Mouse (Mus musculus): ENCODE measurements around the gene Ranbp17. TPM values are rescaled to one million over a fixed set of nuclear protein-coding genes. Genes with fewer than 3 reads are reported as not detected.

The Ranbp17 gene
- polyA plus RNA-seq (2016; fragmentation: Nextera tagmentation; extraction: Ambion mirVana), result 6.8 and 7.2 TPM in 2 replicates

DNA sequence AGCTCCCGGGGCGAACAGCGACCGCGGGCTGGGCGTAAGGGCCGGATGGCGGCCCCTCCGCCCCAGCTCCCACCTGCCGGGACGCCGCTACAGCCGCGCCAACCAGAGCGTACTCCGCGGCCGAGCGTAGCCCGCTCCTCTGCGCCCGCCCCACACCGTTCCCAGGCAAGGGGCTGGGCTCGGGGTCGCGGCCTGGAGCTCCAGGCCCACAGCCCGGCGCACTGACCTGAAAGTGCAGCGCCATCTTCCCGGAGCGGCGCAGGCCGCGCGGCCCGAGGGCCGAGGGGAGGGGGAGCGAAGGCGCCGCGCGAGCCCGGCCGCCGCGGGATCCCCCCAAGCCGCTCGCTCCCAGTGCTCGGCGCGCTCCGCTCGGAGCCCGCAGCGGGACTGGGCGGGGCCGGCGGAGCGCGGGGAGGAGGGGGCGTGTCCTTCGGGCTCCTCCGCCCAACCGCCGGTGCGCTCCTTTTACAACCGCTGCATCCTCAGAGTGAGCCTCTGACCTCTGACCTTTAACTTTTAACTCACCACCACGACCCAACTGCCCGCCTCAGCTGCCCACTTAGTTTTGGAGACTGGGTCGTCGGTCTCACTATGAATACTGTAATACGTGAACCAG lies at the start of gene Ranbp17:
Gene Ranbp17, minus strand, starts transcription at position 371 of the 616 bp plus-strand sequence.
- WGBS, result 1% methylated on average over 54 of the region's 72 CpGs
- H3K36me3 ChIP-seq, result no peaks in the 10 kb centered on the region
- H3K27ac ChIP-seq (ENCODE audit: poor library complexity, severe bottlenecking), result peak within 1 kb of the TSS; percentile 79
- 0 out of 2 replicates have a peak, but pooled peaks cover 2% of the 10 kb centered on the region for H3K4me1 ChIP-seq (replicated peaks)
- H3K4me3 ChIP-seq, result peak within 1 kb of the TSS; percentile 66
- no peaks in the 10 kb centered on the region; the same call in 1 of the 2 replicates for H3K9me3 ChIP-seq (replicated peaks)
- peak within 1 kb of the TSS; percentile 84 for H3K9ac ChIP-seq
- peak within 1 kb of the TSS; percentile 75 for H3K4me2 ChIP-seq
- no peaks in the 10 kb centered on the region for H3K27me3 ChIP-seq (replicated peaks)
- peak; percentile 87 for ATAC-seq (ENCODE audit: insufficient number of reproducible peaks, low FRiP score)

DNA sequence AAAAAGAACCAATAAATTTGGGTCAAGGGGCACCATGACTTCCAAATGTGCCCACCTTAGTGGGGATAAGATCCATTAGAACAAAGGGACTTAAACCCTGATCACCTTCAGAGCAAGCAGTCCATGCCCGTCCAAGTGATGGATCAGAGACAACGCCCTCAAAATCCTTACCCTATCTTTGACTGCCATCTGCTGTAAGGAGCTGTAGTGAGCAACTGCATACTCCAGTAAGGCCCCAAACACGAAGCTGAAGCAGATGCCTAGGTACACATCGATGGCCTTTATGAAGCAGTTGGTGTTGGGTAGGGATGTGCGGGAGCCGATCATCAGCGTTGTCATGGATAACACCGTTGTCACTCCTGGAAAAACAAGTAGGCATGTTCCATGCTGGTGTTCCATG lies 40.6 kb upstream of the Ranbp17 start:
- Histone ChIP-seq H3K4me3 (no peak overlapping the region), H3K27me3 (replicated peaks) (0 out of 2 replicates have a peak, but pooled peaks cover 2% of the 10 kb centered on the region), H3K4me2 (no peak overlapping the region), H3K9me3 (replicated peaks) (no peaks in the 10 kb centered on the region), H3K4me1 (replicated peaks) (peaks cover 4% of the 10 kb centered on the region), H3K27ac (ENCODE audit: poor library complexity, severe bottlenecking) (no peak overlapping the region), H3K9ac (no peak overlapping the region), H3K36me3 (no peaks in the 10 kb centered on the region)
- no peak for ATAC-seq (ENCODE audit: insufficient number of reproducible peaks, low FRiP score)
- WGBS, result 78% methylated on average over 8 of the region's 8 CpGs

DNA sequence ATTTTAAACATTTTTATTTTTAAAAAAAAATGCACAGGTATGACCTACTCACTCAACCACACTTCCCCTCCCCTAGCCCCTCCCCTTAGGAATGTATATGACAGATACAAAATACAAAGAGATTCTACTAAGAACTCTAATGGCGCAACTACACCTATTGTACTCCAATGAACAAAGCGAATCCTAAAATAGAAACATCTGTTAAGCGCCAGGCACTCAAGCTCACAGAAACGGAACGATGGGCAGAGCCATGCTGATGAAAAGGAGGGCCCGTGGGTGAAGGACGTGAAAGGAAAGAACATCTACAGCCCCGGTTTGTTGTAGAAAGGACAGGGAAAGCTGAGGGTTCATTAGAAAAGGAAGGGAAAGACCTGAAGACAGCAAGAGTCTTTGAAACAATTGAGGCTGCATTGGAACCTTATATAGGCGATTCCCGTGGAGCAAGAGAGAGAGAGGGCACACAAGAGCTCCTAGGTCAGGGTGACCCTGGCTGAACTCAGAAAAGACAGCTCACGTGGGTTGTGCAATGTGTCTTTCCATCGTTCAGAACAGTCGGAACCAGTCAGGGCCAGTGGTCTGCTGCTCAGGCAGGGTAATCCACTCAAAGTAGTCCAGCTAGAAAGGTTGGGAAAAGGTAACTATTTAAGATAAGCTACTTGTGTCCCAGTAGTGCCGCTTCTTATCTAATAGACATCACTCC lies 37.5 kb upstream of the Ranbp17 start:
- Histone ChIP-seq H3K36me3 (no peaks in the 10 kb centered on the region), H3K27ac (ENCODE audit: poor library complexity, severe bottlenecking) (no peak overlapping the region), H3K4me3 (no peak overlapping the region), H3K9ac (no peak overlapping the region), H3K4me2 (peak overlapping the region; percentile 46), H3K9me3 (replicated peaks) (no peaks in the 10 kb centered on the region), H3K27me3 (replicated peaks) (no peaks in the 10 kb centered on the region), H3K4me1 (replicated peaks) (peaks cover 4% of the 10 kb centered on the region)
- ATAC-seq (ENCODE audit: insufficient number of reproducible peaks, low FRiP score), result no peak
- 49% methylated on average over 14 of the region's 14 CpGs for WGBS

DNA sequence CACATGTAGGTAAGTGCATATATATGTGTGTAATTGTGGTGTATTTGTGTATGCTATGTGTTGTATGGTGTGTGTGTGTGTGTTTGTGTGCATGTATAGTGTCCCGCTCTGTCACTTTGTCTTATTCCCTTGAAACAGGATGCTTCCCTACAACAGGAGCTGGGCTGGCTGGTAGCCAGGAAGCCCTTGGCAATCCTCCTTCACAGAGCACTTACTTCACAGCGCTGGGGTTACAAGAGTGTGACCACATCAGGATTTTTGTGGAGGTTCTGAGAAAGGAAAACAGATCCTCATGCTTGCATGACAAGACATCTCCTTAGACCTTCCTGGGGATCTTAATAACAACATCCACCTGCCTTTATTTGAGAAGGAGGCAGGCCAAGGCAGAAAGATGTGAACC lies 33.8 kb upstream of the Ranbp17 start:
- no peak overlapping the region for H3K9ac ChIP-seq
- no peaks in the 10 kb centered on the region for H3K36me3 ChIP-seq
- no peak overlapping the region for H3K4me2 ChIP-seq
- no peak overlapping the region for H3K27ac ChIP-seq (ENCODE audit: poor library complexity, severe bottlenecking)
- H3K4me3 ChIP-seq, result no peak overlapping the region
- no peaks in the 10 kb centered on the region for H3K9me3 ChIP-seq (replicated peaks)
- H3K4me1 ChIP-seq (replicated peaks), result peaks cover 4% of the 10 kb centered on the region
- 64% methylated on average over 2 of the region's 2 CpGs for WGBS
- no peaks in the 10 kb centered on the region for H3K27me3 ChIP-seq (replicated peaks)
- ATAC-seq (ENCODE audit: insufficient number of reproducible peaks, low FRiP score), result no peak

DNA sequence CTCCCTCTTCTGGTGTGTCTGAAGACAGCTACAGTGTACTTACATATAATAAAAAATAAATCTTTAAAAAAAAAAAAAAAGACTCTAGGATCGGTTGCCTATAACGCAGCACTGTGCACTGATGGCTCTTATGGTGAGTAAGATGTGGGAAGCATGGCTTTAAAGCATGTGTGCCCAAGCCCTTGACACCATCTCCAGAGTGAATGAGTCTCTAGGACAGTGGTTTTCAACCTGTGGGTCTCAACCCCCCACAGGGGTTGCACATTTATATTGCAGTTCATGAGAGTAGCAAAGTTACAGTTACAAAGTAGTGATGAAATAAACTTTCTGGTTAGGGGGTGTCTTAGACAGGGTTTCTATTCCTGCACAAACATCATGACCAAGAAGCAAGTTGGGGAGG lies 31.4 kb upstream of the Ranbp17 start:
- no peak overlapping the region for H3K4me2 ChIP-seq
- no peak overlapping the region for H3K27ac ChIP-seq (ENCODE audit: poor library complexity, severe bottlenecking)
- ATAC-seq (ENCODE audit: insufficient number of reproducible peaks, low FRiP score), result no peak
- no peaks in the 10 kb centered on the region for H3K9me3 ChIP-seq (replicated peaks)
- no peaks in the 10 kb centered on the region for H3K27me3 ChIP-seq (replicated peaks)
- H3K4me3 ChIP-seq, result no peak overlapping the region
- no peaks in the 10 kb centered on the region for H3K4me1 ChIP-seq (replicated peaks)
- no peak overlapping the region for H3K9ac ChIP-seq
- no peaks in the 10 kb centered on the region for H3K36me3 ChIP-seq
- 83% methylated on average over 2 of the region's 2 CpGs for WGBS

DNA sequence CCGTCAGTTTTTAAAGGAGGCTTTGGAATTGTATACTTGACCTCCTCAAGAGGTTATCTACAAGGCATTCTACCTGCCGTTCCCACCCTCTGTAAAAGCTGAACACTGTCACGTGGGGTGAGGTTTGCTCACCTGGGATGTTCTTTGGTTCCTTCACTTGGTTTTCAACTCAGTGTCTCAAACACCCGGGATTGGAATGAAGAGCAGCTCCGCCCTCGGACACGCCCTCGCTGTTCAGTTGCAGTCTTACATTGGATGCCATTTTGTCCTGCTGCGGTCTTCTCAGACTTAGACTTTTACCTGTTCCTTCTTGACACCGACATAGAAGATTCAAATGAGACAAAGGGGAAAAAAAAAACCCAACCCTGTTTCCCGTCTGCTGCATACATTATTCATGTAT lies 30.6 kb upstream of the Ranbp17 start:
- H3K4me3 ChIP-seq, result no peak overlapping the region

DNA sequence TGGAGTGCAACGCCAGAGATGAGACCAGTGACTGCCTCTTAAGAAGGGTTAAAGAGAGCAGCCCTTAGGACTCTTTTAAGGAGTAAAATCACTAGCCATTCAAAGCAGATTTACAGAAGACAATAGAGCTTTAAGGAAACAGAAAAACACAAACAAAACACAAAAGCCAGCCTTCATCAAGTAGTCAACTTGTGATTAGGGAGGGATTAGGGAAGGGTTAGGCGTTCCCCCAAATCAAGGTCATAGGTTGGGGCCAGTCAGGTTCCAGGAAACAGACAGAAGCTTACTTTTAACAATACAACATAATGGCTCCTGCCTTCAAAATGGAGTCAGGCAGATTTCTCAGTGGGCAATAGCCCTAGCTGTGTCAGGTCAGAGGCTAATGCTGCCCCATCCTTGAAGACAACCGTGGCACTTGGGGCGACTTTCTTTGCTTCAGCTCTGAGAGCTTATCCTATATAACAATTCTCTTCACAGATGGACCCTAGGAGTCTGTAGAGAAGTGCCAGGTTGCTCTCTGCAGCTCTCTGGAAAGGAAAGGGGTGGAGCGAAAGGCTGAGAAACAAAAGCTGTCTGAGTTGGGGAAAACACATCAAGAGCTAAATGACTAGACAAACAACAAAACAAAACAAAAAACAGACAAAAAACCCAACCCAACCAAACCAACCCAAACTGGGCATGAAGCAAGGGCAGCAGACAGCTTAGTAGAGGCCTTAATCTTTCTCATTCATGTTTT lies 24.0 kb upstream of the Ranbp17 start:
- Histone ChIP-seq H3K36me3 (no peaks in the 10 kb centered on the region), H3K4me2 (no peak overlapping the region), H3K9ac (no peak overlapping the region), H3K27ac (ENCODE audit: poor library complexity, severe bottlenecking) (no peak overlapping the region), H3K4me3 (no peak overlapping the region), H3K27me3 (replicated peaks) (no peaks in the 10 kb centered on the region), H3K4me1 (replicated peaks) (no peaks in the 10 kb centered on the region), H3K9me3 (replicated peaks) (no peaks in the 10 kb centered on the region)
- no peak for ATAC-seq (ENCODE audit: insufficient number of reproducible peaks, low FRiP score)
- WGBS, result 68% methylated on average over 5 of the region's 5 CpGs

More for the DNA sequence above, 30.6 kb upstream of the Ranbp17 start:
- no peak overlapping the region for H3K4me2 ChIP-seq
- no peak for ATAC-seq (ENCODE audit: insufficient number of reproducible peaks, low FRiP score)
- H3K4me1 ChIP-seq (replicated peaks), result no peaks in the 10 kb centered on the region
- H3K27me3 ChIP-seq (replicated peaks), result no peaks in the 10 kb centered on the region
- H3K36me3 ChIP-seq, result no peaks in the 10 kb centered on the region
- no peaks in the 10 kb centered on the region for H3K9me3 ChIP-seq (replicated peaks)
- no peak overlapping the region for H3K9ac ChIP-seq
- H3K27ac ChIP-seq (ENCODE audit: poor library complexity, severe bottlenecking), result no peak overlapping the region
- 59% methylated on average over 10 of the region's 11 CpGs for WGBS

DNA sequence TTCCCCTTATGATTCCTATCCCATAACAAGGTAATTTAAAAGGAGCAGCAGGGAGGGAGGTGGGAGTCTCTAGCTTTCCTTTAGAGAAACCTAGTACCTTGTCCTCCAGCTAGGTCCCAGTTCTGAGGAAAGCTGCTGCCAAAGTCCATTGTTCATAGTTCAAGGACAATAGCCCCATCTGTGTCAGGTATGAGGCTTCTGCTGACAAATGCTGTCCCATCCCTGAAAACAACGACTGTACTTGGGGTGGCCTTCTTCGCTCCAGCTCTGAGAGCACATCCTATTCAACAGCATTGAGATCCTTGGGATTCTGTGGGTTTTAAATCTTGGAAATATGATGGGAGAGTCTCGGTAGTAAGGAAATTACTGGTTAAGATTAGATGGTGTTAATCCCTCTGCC lies 23.1 kb upstream of the Ranbp17 start:
- H3K9me3 ChIP-seq (replicated peaks), result no peaks in the 10 kb centered on the region
- H3K4me3 ChIP-seq, result no peak overlapping the region
- H3K4me2 ChIP-seq, result no peak overlapping the region
- no peaks in the 10 kb centered on the region for H3K4me1 ChIP-seq (replicated peaks)
- no peak overlapping the region for H3K27ac ChIP-seq (ENCODE audit: poor library complexity, severe bottlenecking)
- no peaks in the 10 kb centered on the region for H3K36me3 ChIP-seq
- 83% methylated on average over 3 of the region's 3 CpGs for WGBS
- no peak overlapping the region for H3K9ac ChIP-seq
- no peaks in the 10 kb centered on the region for H3K27me3 ChIP-seq (replicated peaks)
- ATAC-seq (ENCODE audit: insufficient number of reproducible peaks, low FRiP score), result no peak

DNA sequence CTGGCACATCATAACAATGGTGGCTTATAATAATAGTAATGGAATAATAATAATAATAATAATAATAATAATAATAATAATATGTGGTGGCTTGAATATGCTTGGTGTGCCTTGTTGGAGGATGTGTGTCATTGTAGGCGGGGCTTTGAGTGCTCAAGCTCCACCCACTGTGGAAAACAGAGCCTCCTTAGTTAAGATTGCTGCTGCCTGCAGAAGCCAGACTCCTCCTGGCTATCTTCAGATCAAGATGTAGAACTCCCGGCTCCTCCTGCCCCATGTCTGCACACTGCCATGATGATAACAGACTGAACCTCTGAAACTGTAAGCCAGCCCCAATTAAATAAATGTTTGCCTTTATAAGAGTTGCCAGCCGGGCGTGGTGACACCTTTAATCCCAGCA lies 21.0 kb upstream of the Ranbp17 start:
- Histone ChIP-seq H3K27ac (ENCODE audit: poor library complexity, severe bottlenecking) (no peak overlapping the region), H3K4me3 (no peak overlapping the region), H3K9ac (no peak overlapping the region), H3K27me3 (replicated peaks) (no peaks in the 10 kb centered on the region), H3K9me3 (replicated peaks) (no peaks in the 10 kb centered on the region), H3K4me2 (no peak overlapping the region), H3K4me1 (replicated peaks) (no peaks in the 10 kb centered on the region), H3K36me3 (no peaks in the 10 kb centered on the region)
- WGBS, result 73% methylated on average over 4 of the region's 4 CpGs
- ATAC-seq (ENCODE audit: insufficient number of reproducible peaks, low FRiP score), result no peak

DNA sequence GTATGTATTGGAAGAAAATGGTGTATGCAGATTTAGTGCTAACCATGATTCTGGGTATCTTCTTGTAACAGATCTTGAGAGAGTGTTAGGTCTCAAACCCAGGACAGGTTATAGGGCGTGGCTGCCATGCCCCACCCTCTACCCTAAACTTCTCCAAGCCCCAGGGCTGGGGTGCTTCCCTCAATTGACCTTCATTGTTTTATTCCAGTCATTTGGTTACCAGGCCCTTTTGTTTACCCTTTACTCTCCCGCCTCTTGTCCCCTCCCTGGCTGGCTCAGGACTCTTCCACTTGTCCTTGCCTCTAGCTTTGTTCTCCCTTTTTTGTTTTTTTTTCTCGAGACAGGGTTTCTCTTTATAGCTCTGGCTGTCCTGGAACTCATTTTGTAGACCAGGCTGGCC lies 20.0 kb upstream of the Ranbp17 start:
- H3K4me3 ChIP-seq, result no peak overlapping the region
- no peaks in the 10 kb centered on the region for H3K27me3 ChIP-seq (replicated peaks)
- ATAC-seq (ENCODE audit: insufficient number of reproducible peaks, low FRiP score), result no peak
- H3K4me2 ChIP-seq, result no peak overlapping the region
- no peaks in the 10 kb centered on the region for H3K4me1 ChIP-seq (replicated peaks)
- no peaks in the 10 kb centered on the region for H3K36me3 ChIP-seq
- H3K9ac ChIP-seq, result no peak overlapping the region
- WGBS, result 69% methylated on average over 3 of the region's 3 CpGs
- no peaks in the 10 kb centered on the region for H3K9me3 ChIP-seq (replicated peaks)
- H3K27ac ChIP-seq (ENCODE audit: poor library complexity, severe bottlenecking), result no peak overlapping the region

DNA sequence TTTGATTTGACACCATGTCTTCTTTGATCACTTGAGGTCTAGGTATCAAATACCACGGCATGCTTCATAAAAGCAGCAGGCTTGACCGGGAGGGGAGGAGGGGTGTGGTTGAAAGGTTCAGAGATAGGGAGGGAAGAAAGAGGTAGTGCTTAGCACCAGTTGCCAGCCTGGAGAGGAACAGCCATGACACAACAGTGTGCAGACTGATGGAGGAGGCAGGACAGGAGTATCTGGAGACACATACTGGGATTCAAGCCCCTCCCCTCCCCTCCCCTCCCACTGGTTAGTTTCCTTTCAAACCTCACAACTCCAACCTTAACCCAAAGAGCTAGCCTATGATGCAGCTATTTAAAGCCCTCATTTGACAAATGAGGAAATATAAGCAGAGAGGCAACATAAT lies 16.0 kb upstream of the Ranbp17 start:
- no peaks in the 10 kb centered on the region for H3K9me3 ChIP-seq (replicated peaks)
- WGBS, result 49% methylated on average over 2 of the region's 2 CpGs
- H3K4me2 ChIP-seq, result no peak overlapping the region

More for the DNA sequence above, 16.0 kb upstream of the Ranbp17 start:
- H3K27ac ChIP-seq (ENCODE audit: poor library complexity, severe bottlenecking), result no peak overlapping the region
- no peaks in the 10 kb centered on the region for H3K27me3 ChIP-seq (replicated peaks)
- no peak overlapping the region for H3K4me3 ChIP-seq
- no peaks in the 10 kb centered on the region for H3K36me3 ChIP-seq
- H3K9ac ChIP-seq, result no peak overlapping the region
- H3K4me1 ChIP-seq (replicated peaks), result no peaks in the 10 kb centered on the region
- no peak for ATAC-seq (ENCODE audit: insufficient number of reproducible peaks, low FRiP score)

Measured in heart, embryonic 12.5 days (tissue).